Mouse (Mus musculus) hindbrain, embryonic 12.5 days (tissue): ENCODE data around the gene Map3k13. TPM values are rescaled to one million over a fixed set of nuclear protein-coding genes. Genes with fewer than 3 reads are reported as not detected.

ENCODE experiments used
- ATAC-seq: fragments of 200-750 bp; cut with Nextera tagmentation; 2 replicates; pipeline ENCODE4 v1.8.0; 2017; ENCODE audit warnings: moderate TSS enrichment; ENCODE audit not compliant: low FRiP score
- H3K27ac ChIP-seq: fragments of 300-500 bp; sonication (generic); 2 replicates; pipeline ENCODE4 v1.5.1; 2016; ENCODE audit warnings: mild to moderate bottlenecking
- H3K27me3 ChIP-seq: fragments of 300-500 bp; sonication (generic); 2 replicates; pipeline ENCODE4 v1.6.1; 2016; ENCODE audit warnings: mild to moderate bottlenecking
- H3K36me3 ChIP-seq: fragments of 300-500 bp; sonication (generic); 2 replicates; pipeline ENCODE4 v1.6.1; 2016; ENCODE audit warnings: mild to moderate bottlenecking
- H3K4me1 ChIP-seq: fragments of 300-500 bp; sonication (generic); 2 replicates; pipeline ENCODE4 v1.6.1; 2016
- H3K4me2 ChIP-seq: fragments of 300-500 bp; sonication (generic); replicated peaks from 2 replicates; pipeline ENCODE4 v1.6.1; 2016; ENCODE audit warnings: mild to moderate bottlenecking
- H3K4me3 ChIP-seq: fragments of 300-500 bp; sonication (generic); 2 replicates; pipeline ENCODE4 v1.5.1; 2016; ENCODE audit warnings: mild to moderate bottlenecking
- H3K9ac ChIP-seq: fragments of 300-500 bp; sonication (generic); 2 replicates; pipeline ENCODE4 v1.6.1; 2016; ENCODE audit warnings: mild to moderate bottlenecking, moderate library complexity
- H3K9me3 ChIP-seq: fragments of 300-500 bp; sonication (generic); replicated peaks from 2 replicates; pipeline ENCODE4 v1.6.1; 2016; ENCODE audit warnings: mild to moderate bottlenecking
- WGBS: fragments of 180-500 bp; shearing (Covaris S2); methylation state at CpG from one replicate; pipeline ENCODE4 v1.1.7; 2016; 5-methylcytosine and 5-hydroxymethylcytosine counted together
- polyA plus RNA-seq: library from polyadenylated mRNA; unstranded; fragments of >200 nt; fragmentation: Nextera tagmentation; extraction: Ambion mirVana; gene quantifications from 2 replicates; pipeline ENCODE4 v1.2.1, GENCODE M21; 2016

The Map3k13 gene
- 7.8 and 9.3 TPM in 2 replicates for polyA plus RNA-seq

DNA sequence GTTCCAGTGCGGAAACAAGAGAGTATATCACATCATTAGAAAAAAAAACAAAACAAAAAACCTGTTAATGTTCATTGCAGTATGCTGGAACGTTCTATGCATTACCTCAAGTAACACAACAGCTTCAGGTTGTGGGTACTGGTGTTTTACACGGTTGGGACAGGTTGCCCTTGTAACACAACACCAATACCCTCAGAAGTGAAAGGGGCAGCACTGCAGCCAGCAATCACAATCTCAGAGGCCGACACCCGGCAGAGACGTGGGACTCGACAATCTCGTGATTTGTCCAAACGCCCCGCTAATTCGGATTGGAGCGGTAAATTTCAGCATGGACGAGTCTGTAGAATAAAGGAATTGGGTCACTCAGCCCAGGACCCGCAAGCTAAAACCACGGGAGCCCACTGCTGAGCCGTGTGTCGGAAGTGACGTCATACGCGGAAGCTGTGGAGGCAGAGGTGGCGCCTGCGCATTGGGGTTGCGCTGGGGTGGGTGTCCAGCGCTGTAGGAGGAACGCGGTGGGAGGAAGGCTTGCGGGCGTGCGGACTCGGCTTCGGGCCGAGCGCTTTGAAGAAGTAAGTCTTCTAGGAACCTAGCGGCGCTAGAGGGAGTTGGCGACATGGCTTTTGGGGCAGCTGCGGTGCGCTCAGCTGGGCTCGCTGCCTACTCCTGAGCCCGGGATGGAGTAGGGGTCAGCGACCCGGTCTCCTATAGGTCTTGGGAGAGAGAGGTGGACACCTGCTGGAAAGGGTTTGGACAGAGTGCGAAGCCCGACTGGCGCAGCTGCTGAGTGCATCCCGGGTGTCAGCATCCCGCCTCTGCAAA is at the start of gene Map3k13:
Gene Map3k13 (plus strand): TSS at position 472 of the 822 bp plus-strand sequence.
- 0 out of 2 replicates have a peak, but pooled peaks cover 1% of the 10 kb centered on the region for H3K36me3 ChIP-seq
- H3K9me3 ChIP-seq = no peaks in the 10 kb centered on the region
- WGBS = 2% methylated on average over 47 of the region's 47 CpGs
- H3K9ac ChIP-seq = peak within 1 kb of the TSS; percentile 81
- peak within 1 kb of the TSS; percentile 78 for H3K4me2 ChIP-seq
- ATAC-seq = peak; percentile 98
- no peaks in the 10 kb centered on the region for H3K27me3 ChIP-seq
- peaks cover 10% of the 10 kb centered on the region for H3K4me1 ChIP-seq
- H3K4me3 ChIP-seq = peak within 1 kb of the TSS; percentile 81
- H3K27ac ChIP-seq = peak within 1 kb of the TSS; percentile 87

DNA sequence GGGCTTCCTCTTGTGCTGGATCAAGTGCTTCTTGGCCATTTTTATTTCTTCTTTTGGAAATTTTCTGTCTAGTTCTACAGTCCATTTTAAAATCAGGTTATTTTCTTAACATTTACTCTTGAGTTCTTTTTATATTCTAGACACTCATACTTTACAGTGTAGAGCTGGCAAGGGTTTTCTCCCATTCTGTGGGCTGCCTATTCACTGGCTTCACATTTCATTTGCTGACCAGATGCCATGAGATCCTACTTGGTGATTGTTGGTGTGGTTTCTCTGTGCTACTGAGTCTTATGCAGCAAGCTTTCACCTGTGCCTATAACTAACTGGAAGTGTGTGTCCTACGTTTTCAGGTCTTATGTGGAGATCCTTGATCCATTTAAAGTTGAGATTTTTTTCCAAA is 35.7 kb upstream of the Map3k13 start:
- ATAC-seq = no peak
- 91% methylated on average over 1 of the region's 1 CpGs for WGBS
- Histone ChIP-seq H3K27ac (no peak overlapping the region), H3K4me2 (no peak overlapping the region), H3K9me3 (no peaks in the 10 kb centered on the region), H3K4me1 (no peaks in the 10 kb centered on the region), H3K27me3 (no peaks in the 10 kb centered on the region), H3K9ac (no peak overlapping the region), H3K36me3 (0 out of 2 replicates have a peak, but pooled peaks cover 2% of the 10 kb centered on the region), H3K4me3 (no peak overlapping the region)

GRCm38 (mm10) chr16:21768255-21768654 is 25.9 kb upstream of the Map3k13 start:
- 81% methylated on average over 3 of the region's 3 CpGs for WGBS
- H3K9ac ChIP-seq = no peak overlapping the region
- no peak overlapping the region for H3K27ac ChIP-seq
- no peak overlapping the region for H3K4me3 ChIP-seq
- H3K27me3 ChIP-seq = no peaks in the 10 kb centered on the region
- ATAC-seq = no peak
- no peaks in the 10 kb centered on the region for H3K4me1 ChIP-seq
- no peaks in the 10 kb centered on the region for H3K9me3 ChIP-seq
- H3K4me2 ChIP-seq = no peak overlapping the region
- no peaks in the 10 kb centered on the region for H3K36me3 ChIP-seq

GRCm38 (mm10) chr16:21769667-21770066 is 24.5 kb upstream of the Map3k13 start:
- H3K9ac ChIP-seq = no peak overlapping the region
- no peak overlapping the region for H3K4me3 ChIP-seq
- no peak overlapping the region for H3K4me2 ChIP-seq
- no peak for ATAC-seq
- H3K9me3 ChIP-seq = no peaks in the 10 kb centered on the region
- H3K4me1 ChIP-seq = no peaks in the 10 kb centered on the region
- no peaks in the 10 kb centered on the region for H3K27me3 ChIP-seq
- 76% methylated on average over 5 of the region's 5 CpGs for WGBS
- H3K36me3 ChIP-seq = no peaks in the 10 kb centered on the region
- no peak overlapping the region for H3K27ac ChIP-seq

DNA sequence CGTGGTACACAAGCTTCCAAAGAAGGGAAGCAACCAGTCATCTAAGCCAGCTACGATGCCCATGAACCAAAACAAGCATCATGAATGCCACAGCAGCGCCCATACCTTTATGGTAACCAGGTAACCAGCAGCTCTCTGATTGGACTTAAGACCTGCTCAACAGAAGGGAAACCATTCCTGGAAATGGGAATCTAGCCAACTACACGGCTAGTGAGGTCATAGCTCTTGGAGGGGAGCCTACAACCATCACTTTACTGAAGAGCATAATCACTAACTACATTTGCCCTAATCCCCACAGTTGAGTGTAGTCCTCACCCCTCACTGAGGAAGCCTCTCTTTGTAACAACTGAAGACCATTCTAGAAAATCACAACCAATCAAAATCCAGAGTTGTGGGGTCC is 19.4 kb upstream of the Map3k13 start:
- no peak overlapping the region for H3K4me3 ChIP-seq
- no peak for ATAC-seq
- WGBS = 84% methylated on average over 4 of the region's 4 CpGs

GRCm38 (mm10) chr16:21778293-21778866 is 15.8 kb upstream of the Map3k13 start:
- no peaks in the 10 kb centered on the region for H3K4me1 ChIP-seq
- no peak overlapping the region for H3K27ac ChIP-seq
- H3K9me3 ChIP-seq = no peaks in the 10 kb centered on the region
- H3K27me3 ChIP-seq = no peaks in the 10 kb centered on the region
- no peak overlapping the region for H3K9ac ChIP-seq
- no peak for ATAC-seq
- H3K4me3 ChIP-seq = peak overlapping the region; percentile 24
- no peaks in the 10 kb centered on the region for H3K36me3 ChIP-seq
- peak overlapping the region; percentile 41 for H3K4me2 ChIP-seq
- 43% methylated on average over 3 of the region's 3 CpGs for WGBS

More for the DNA sequence above, 19.4 kb upstream of the Map3k13 start:
- H3K4me2 ChIP-seq = no peak overlapping the region
- H3K9ac ChIP-seq = no peak overlapping the region
- H3K9me3 ChIP-seq = no peaks in the 10 kb centered on the region
- no peaks in the 10 kb centered on the region for H3K4me1 ChIP-seq
- H3K27ac ChIP-seq = no peak overlapping the region
- no peaks in the 10 kb centered on the region for H3K36me3 ChIP-seq
- H3K27me3 ChIP-seq = no peaks in the 10 kb centered on the region

GRCm38 (mm10) chr16:21779149-21779548 is 15.0 kb upstream of the Map3k13 start:
- Histone ChIP-seq H3K36me3 (no peaks in the 10 kb centered on the region), H3K4me3 (no peak overlapping the region), H3K9me3 (no peaks in the 10 kb centered on the region), H3K27ac (no peak overlapping the region), H3K4me1 (no peaks in the 10 kb centered on the region), H3K4me2 (no peak overlapping the region), H3K9ac (no peak overlapping the region), H3K27me3 (no peaks in the 10 kb centered on the region)
- no peak for ATAC-seq
- 92% methylated on average over 4 of the region's 4 CpGs for WGBS

DNA sequence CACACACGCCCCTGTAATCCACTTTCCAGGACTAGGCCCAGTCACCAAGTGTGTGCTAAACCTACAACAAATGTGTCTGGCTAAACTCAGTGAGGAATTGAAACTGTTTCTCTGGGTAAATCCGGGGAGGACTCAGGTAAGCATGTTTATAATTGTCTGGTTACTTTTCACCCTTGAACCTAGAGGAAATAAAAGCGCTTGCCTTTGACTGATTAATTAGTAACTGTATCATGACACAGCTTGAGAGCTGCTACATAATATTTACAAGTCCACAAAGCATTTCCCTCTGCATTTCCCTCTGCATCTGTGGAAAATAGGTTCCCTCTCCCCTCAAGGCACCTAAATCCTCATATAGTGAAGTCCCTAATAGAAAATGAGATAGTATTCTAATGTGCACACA is 12.9 kb upstream of the Map3k13 start:
- Histone ChIP-seq H3K36me3 (no peaks in the 10 kb centered on the region), H3K4me3 (no peak overlapping the region), H3K27ac (no peak overlapping the region), H3K4me2 (no peak overlapping the region), H3K9ac (no peak overlapping the region), H3K9me3 (no peaks in the 10 kb centered on the region), H3K27me3 (no peaks in the 10 kb centered on the region), H3K4me1 (no peaks in the 10 kb centered on the region)
- 79% methylated on average over 3 of the region's 3 CpGs for WGBS
- no peak for ATAC-seq

- Histone ChIP-seq H3K4me1 (no peaks in the 10 kb centered on the region), H3K36me3 (no peaks in the 10 kb centered on the region), H3K27me3 (no peaks in the 10 kb centered on the region), H3K9ac (no peak overlapping the region), H3K9me3 (no peaks in the 10 kb centered on the region), H3K4me2 (no peak overlapping the region), H3K4me3 (no peak overlapping the region), H3K27ac (no peak overlapping the region)
- WGBS = 82% methylated on average over 3 of the region's 3 CpGs
- ATAC-seq = no peak
Observed at GRCm38 (mm10) chr16:21781895-21782294, 12.3 kb upstream of the Map3k13 start.

GRCm38 (mm10) chr16:21782807-21783206 is 11.3 kb upstream of the Map3k13 start:
- Histone ChIP-seq H3K27me3 (no peaks in the 10 kb centered on the region), H3K9ac (no peak overlapping the region), H3K9me3 (no peaks in the 10 kb centered on the region), H3K27ac (no peak overlapping the region), H3K4me1 (peaks cover 7% of the 10 kb centered on the region), H3K36me3 (no peaks in the 10 kb centered on the region), H3K4me3 (no peak overlapping the region), H3K4me2 (no peak overlapping the region)
- no peak for ATAC-seq
- WGBS = 83% methylated on average over 2 of the region's 2 CpGs

GRCm38 (mm10) chr16:21785000-21785399 is 9.1 kb upstream of the Map3k13 start:
- Histone ChIP-seq H3K9me3 (no peaks in the 10 kb centered on the region), H3K27ac (no peak overlapping the region), H3K4me3 (no peak overlapping the region), H3K27me3 (no peaks in the 10 kb centered on the region), H3K4me1 (peaks cover 9% of the 10 kb centered on the region), H3K4me2 (no peak overlapping the region), H3K9ac (no peak overlapping the region), H3K36me3 (no peaks in the 10 kb centered on the region)
- WGBS = 76% methylated on average over 4 of the region's 4 CpGs
- ATAC-seq = no peak

GRCm38 (mm10) chr16:21786317-21786716 is 7.8 kb upstream of the Map3k13 start:
- Histone ChIP-seq H3K27ac (no peak overlapping the region), H3K36me3 (no peaks in the 10 kb centered on the region), H3K4me3 (no peak overlapping the region), H3K27me3 (no peaks in the 10 kb centered on the region), H3K9ac (no peak overlapping the region), H3K4me1 (peaks cover 9% of the 10 kb centered on the region), H3K4me2 (no peak overlapping the region), H3K9me3 (no peaks in the 10 kb centered on the region)
- 87% methylated on average over 8 of the region's 8 CpGs for WGBS
- no peak for ATAC-seq
